Mouse (Mus musculus) CH12.LX (cell line): Measurements from ENCODE around the gene Znrd1as. TPM values are rescaled to one million over a fixed set of nuclear protein-coding genes. Genes with fewer than 3 reads are reported as not detected.

ENCODE experiments used
- DNase-seq: peaks from one replicate; pipeline ENCODE4 v3.0.0-alpha.2; 2013; ENCODE audit errors: extremely low read depth
- H3K27ac ChIP-seq: 2 replicates; pipeline ENCODE4 v1.5.1; 2012; ENCODE audit warnings: low read depth, mild to moderate bottlenecking, control low read depth, moderate library complexity; ENCODE audit not compliant: insufficient read depth
- H3K27me3 ChIP-seq: replicated peaks from 2 replicates; pipeline ENCODE3; 2012; ENCODE audit warnings: inconsistent platforms
- H3K36me3 ChIP-seq, 2 experiments: replicated peaks in 1 of 2; 2 replicates each; pipeline versions ENCODE3 to v1.6.1; 2012; ENCODE audit warnings: inconsistent platforms in 1 of 2, low read length in 1 of 2, mild to moderate bottlenecking in 1 of 2, mixed read lengths in 1 of 2, moderate library complexity in 1 of 2; ENCODE audit not compliant: control insufficient read depth in 1 of 2, insufficient read depth in 1 of 2
- H3K4me1 ChIP-seq, 2 experiments: 2 replicates each; pipeline ENCODE4 v1.6.1; 2012; ENCODE audit warnings: inconsistent platforms in 1 of 2, moderate library complexity in 1 of 2; ENCODE audit not compliant: insufficient read depth in 2 of 2, control insufficient read depth in 1 of 2
- H3K4me2 ChIP-seq: 2 replicates; pipeline ENCODE4 v1.6.1; 2012; ENCODE audit warnings: low read depth, mild to moderate bottlenecking, control low read depth; ENCODE audit not compliant: poor library complexity, insufficient read depth, severe bottlenecking
- H3K4me3 ChIP-seq, 3 experiments: fragments of 150-350 bp in 1 of 3; sonication (generic) in 1 of 3; replicated peaks in 1 of 3; 2 replicates each; pipeline versions ENCODE3 to v1.5.1; 2011 to 2012; ENCODE audit warnings: low read depth in 2 of 3, low read length in 2 of 3, mild to moderate bottlenecking in 2 of 3, moderate library complexity in 2 of 3, control low read depth in 1 of 3, improper control_type of control experiment in 1 of 3, inconsistent platforms in 1 of 3, mixed read lengths in 1 of 3; ENCODE audit not compliant: poor library complexity in 1 of 3
- H3K79me2 ChIP-seq: replicated peaks from 2 replicates; pipeline ENCODE4 v1.6.1; 2012; ENCODE audit warnings: mild to moderate bottlenecking, moderate library complexity; ENCODE audit not compliant: control insufficient read depth, poor library complexity, insufficient read depth, severe bottlenecking; ENCODE audit errors: extremely low read depth
- H3K9ac ChIP-seq: 2 replicates; pipeline ENCODE4 v1.6.1; 2012; ENCODE audit warnings: low read depth, mild to moderate bottlenecking, control low read depth, moderate library complexity; ENCODE audit not compliant: insufficient read depth
- H3K9me3 ChIP-seq: replicated peaks from 2 replicates; pipeline ENCODE3; 2012; ENCODE audit warnings: low read length, inconsistent platforms, mixed read lengths
- BHLHE40 ChIP-seq: IDR thresholded peaks from 2 replicates; pipeline ENCODE4 v1.6.1; 2011; ENCODE audit warnings: mild to moderate bottlenecking, low read depth, low read length, improper control_type of control experiment
- CHD1 ChIP-seq: IDR thresholded peaks from 2 replicates; pipeline ENCODE4 v1.6.1; 2012; ENCODE audit warnings: low read depth, low read length, improper control_type of control experiment, inconsistent platforms
- CTCF ChIP-seq, 2 experiments: IDR thresholded peaks in 1 of 2; conservative IDR thresholded peaks in 1 of 2; 2 replicates each; pipeline ENCODE4 v1.5.1; 2011 to 2012; ENCODE audit warnings: low read depth in 2 of 2, low read length in 2 of 2, improper control_type of control experiment in 1 of 2, inconsistent platforms in 1 of 2, mild to moderate bottlenecking in 1 of 2, moderate library complexity in 1 of 2
- E2F4 ChIP-seq: IDR thresholded peaks from 2 replicates; pipeline ENCODE4 v1.6.1; 2011; ENCODE audit warnings: low read depth, low read length, improper control_type of control experiment; ENCODE audit not compliant: insufficient replicate concordance
- ETS1 ChIP-seq: conservative IDR thresholded peaks from 2 replicates; pipeline ENCODE4 v1.6.1; 2012; ENCODE audit warnings: low read depth, mild to moderate bottlenecking, inconsistent platforms, low read length, improper control_type of control experiment, moderate library complexity
- GABPA ChIP-seq: IDR thresholded peaks from 2 replicates; pipeline ENCODE4 v1.6.1; 2012; ENCODE audit warnings: low read depth, low read length, improper control_type of control experiment, inconsistent platforms; ENCODE audit not compliant: insufficient replicate concordance
- JUND ChIP-seq: conservative IDR thresholded peaks from 2 replicates; pipeline ENCODE4 v1.6.1; 2011; ENCODE audit warnings: low read depth, low read length, improper control_type of control experiment
- KAT2A ChIP-seq: IDR thresholded peaks from 2 replicates; pipeline ENCODE4 v1.6.1; 2012; ENCODE audit warnings: low read length, improper control_type of control experiment, inconsistent platforms; ENCODE audit not compliant: insufficient replicate concordance
- MEF2A ChIP-seq: IDR thresholded peaks from 2 replicates; pipeline ENCODE4 v1.6.1; 2014; ENCODE audit warnings: low read depth, mild to moderate bottlenecking, inconsistent platforms, low read length, improper control_type of control experiment, borderline replicate concordance
- MXI1 ChIP-seq: IDR thresholded peaks from 2 replicates; pipeline ENCODE4 v1.6.1; 2011; ENCODE audit warnings: mild to moderate bottlenecking, low read depth, low read length, improper control_type of control experiment
- MYC ChIP-seq: IDR thresholded peaks from 2 replicates; pipeline ENCODE4 v1.6.1; 2011; ENCODE audit warnings: low read depth, mild to moderate bottlenecking, improper control_type of control experiment, low read length
- NELFE ChIP-seq: IDR thresholded peaks from 2 replicates; pipeline ENCODE4 v1.6.1; 2011; ENCODE audit warnings: low read depth, low read length, improper control_type of control experiment
- POLR2AphosphoS2 ChIP-seq: IDR thresholded peaks from 2 replicates; pipeline ENCODE4 v1.6.1; 2011; ENCODE audit warnings: low read depth, low read length, improper control_type of control experiment
- RAD21 ChIP-seq: IDR thresholded peaks from 2 replicates; pipeline ENCODE4 v1.6.1; 2011; ENCODE audit warnings: low read depth, mild to moderate bottlenecking, low read length, improper control_type of control experiment, moderate library complexity
- SMC3 ChIP-seq: IDR thresholded peaks from 2 replicates; pipeline ENCODE4 v1.6.1; 2011; ENCODE audit warnings: low read depth, low read length, improper control_type of control experiment
- UBTF ChIP-seq: IDR thresholded peaks from 2 replicates; pipeline ENCODE4 v1.6.1; 2012; ENCODE audit warnings: low read depth, mild to moderate bottlenecking, inconsistent platforms, low read length, improper control_type of control experiment, moderate library complexity
- ZC3H11A ChIP-seq: IDR thresholded peaks from 2 replicates; pipeline ENCODE4 v1.6.1; 2012; ENCODE audit warnings: low read depth, mild to moderate bottlenecking, inconsistent platforms, low read length, improper control_type of control experiment
- ZKSCAN1 ChIP-seq: IDR thresholded peaks from 2 replicates; pipeline ENCODE4 v1.6.1; 2012; ENCODE audit warnings: low read depth, inconsistent platforms, low read length, improper control_type of control experiment, borderline replicate concordance
- ZNF384 ChIP-seq: IDR thresholded peaks from 2 replicates; pipeline ENCODE4 v1.6.1; 2012; ENCODE audit warnings: low read depth, low read length, improper control_type of control experiment, inconsistent platforms
- dilution Hi-C: fragments of 300-500 bp; cut with MboI; formaldehyde crosslinking; loops from 2 replicates; pipeline ENCODE4 v1.14.3; 2020; ENCODE audit warnings: low sequenced_read_pairs; ENCODE audit not compliant: extremely low pct_unique_long_range_greater_than_20kb, extremely low pct_ligation_motif_present
- in situ Hi-C: fragments of 300-500 bp; cut with MboI; formaldehyde crosslinking; loops from 3 replicates; pipeline ENCODE4 v1.14.3; 2019; ENCODE audit warnings: low sequenced_read_pairs, low pct_ligation_motif_present, low pct_unique_long_range_greater_than_20kb, mixed read lengths
- polyA plus RNA-seq: library from polyadenylated mRNA; unstranded; fragments of >175 nt; gene quantifications from 2 replicates; pipeline ENCODE4 v1.2.1, GENCODE M21; 2012; ENCODE audit warnings: low read depth; ENCODE audit not compliant: insufficient read length
- total RNA-seq, 2 experiments: library from RNA; depleted of rRNA; stranded (reverse); fragments of 300-350 nt in 1 of 2; fragments of >200 nt in 1 of 2; gene quantifications; 2 replicates each; pipeline ENCODE4 v1.2.3; 2012 to 2014

Gene Znrd1as
- total and polyA plus RNA-seq, 3 experiments, result 8.1 to 9.3 (median 8.5) TPM

DNA sequence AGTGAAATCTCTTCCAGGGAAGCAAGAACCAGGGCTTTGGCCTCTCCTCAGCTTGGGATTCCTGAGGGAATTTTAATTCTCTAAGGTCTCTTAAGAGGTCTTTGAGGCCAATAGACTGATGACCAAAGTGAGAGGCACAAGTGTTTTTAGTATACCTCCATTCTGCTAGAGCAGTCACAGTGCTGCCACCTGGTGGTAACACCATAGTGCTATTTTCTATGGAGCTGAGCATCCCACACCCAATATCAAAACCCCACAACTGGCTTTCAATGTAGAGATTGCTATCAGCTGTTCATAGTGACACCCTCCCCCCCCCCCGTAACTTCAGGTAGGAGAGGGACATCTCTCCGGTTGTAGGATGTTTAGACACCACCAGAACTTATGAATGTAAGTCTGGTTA lies 44.3 kb upstream of the Znrd1as start:
- Histone ChIP-seq H3K36me3 (no peaks in the 10 kb centered on the region), H3K9me3 (no peaks in the 10 kb centered on the region), H3K27me3 (peaks cover 4% of the 10 kb centered on the region), H3K4me1 (0 out of 4 replicates have a peak, but pooled peaks cover 3 to 4% of the 10 kb centered on the region in 2 experiments)
- no peak for TF ChIP-seq GABPA
- TF ChIP-seq CTCF (conservative IDR thresholded peaks at IDR 0.05 in 1 of 2, IDR thresholded peaks at IDR 0.05 in 1 of 2; ENCODE audit: low read depth in 2 of 2, low read length in 2 of 2), result peak; percentile 66 to 89
- TF ChIP-seq MEF2A, result no peak
- 0 out of 2 replicates have a peak, but pooled peaks have one; percentile 12 for TF ChIP-seq JUND
- no peak for TF ChIP-seq UBTF
- TF ChIP-seq MYC, result 0 out of 2 replicates have a peak, but pooled peaks have one; percentile 35
- TF ChIP-seq MXI1, result no peak
- no peak; the same call in 1 of the 2 replicates for TF ChIP-seq NELFE
- no peak for TF ChIP-seq CHD1
- no peak for TF ChIP-seq ZNF384
- no peak for TF ChIP-seq KAT2A
- TF ChIP-seq RAD21, result peak; percentile 49
- TF ChIP-seq SMC3, result peak; percentile 84
- TF ChIP-seq ETS1, result no peak
- TF ChIP-seq, all 38 proteins: peak for 5
- no peak overlapping the region for H3K4me2 ChIP-seq
- no peak overlapping the region for H3K4me3 ChIP-seq
- peak; percentile 82 for DNase-seq
- dilution Hi-C loops (no loop called here), in situ Hi-C loops (loop anchor here (10.0 kb wide), 2 partner anchors 81 to 291 kb away; partner anchors contain the start of gene Olfr94)
- H3K9ac ChIP-seq, result no peak overlapping the region
- no peak overlapping the region for H3K27ac ChIP-seq
- no peaks in the 10 kb centered on the region for H3K79me2 ChIP-seq

DNA sequence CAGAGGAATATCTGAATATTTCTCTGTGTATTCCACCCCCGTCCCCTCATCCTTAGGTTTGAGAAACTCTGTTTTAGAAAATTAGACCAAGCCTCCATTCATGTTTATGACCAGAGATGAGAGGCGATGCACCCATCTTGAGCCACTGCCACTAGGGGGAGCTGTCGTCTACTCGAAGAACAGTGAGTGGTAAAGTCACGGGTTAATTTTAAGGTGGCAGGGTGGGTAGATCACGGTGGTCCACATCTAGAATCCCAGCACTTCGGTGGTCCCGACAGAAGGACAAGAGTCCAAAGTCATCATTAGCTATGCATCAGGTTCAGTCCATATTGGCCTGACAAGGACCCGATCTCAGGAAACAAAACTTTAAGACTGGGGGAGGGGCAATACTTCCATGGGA lies 43.3 kb upstream of the Znrd1as start:
- H3K79me2 ChIP-seq, result no peaks in the 10 kb centered on the region
- DNase-seq, result peak; percentile 65

More for the DNA sequence above, 43.3 kb upstream of the Znrd1as start:
- H3K9ac ChIP-seq, result no peak overlapping the region
- dilution Hi-C loops, result no loop called here
- H3K4me2 ChIP-seq, result peak overlapping the region; percentile 39
- H3K27me3 ChIP-seq, result peaks cover 4% of the 10 kb centered on the region
- H3K4me1 ChIP-seq, result 0 out of 4 replicates have a peak, but pooled peaks cover 0 to 3% of the 10 kb centered on the region in 2 experiments
- in situ Hi-C loops, result loop anchor here (5.0 to 10.0 kb wide), 3 partner anchors 80 to 290 kb away; partner anchors contain the start of gene Olfr94
- H3K9me3 ChIP-seq, result no peaks in the 10 kb centered on the region
- H3K4me3 ChIP-seq, result no peak overlapping the region
- no peak overlapping the region for H3K27ac ChIP-seq
- TF ChIP-seq E2F4 (no peak), BHLHE40 (peak; percentile 51), CTCF (conservative IDR thresholded peaks at IDR 0.05 in 1 of 2, IDR thresholded peaks at IDR 0.05 in 1 of 2; ENCODE audit: low read depth in 2 of 2, low read length in 2 of 2) (peak; percentile 76 to 93), SMC3 (peak; percentile 86), ZKSCAN1 (no peak), JUND (no peak), ZC3H11A (peak; percentile 43), POLR2AphosphoS2 (no peak), GABPA (no peak), RAD21 (peak; percentile 86), NELFE (peak; percentile 29; the same call in 1 of the 2 replicates)
- H3K36me3 ChIP-seq, result no peaks in the 10 kb centered on the region
